Comparison of ENCODE assay signal across 18 mouse cellular contexts in genomic region chr12:91027681-91028080, GRCm38 (mm10).
DNase-seq lines count a peak whose midpoint lies in the region; ATAC-seq lines count a peak whose summit lies in the region.
"Had no signal": no experiment of that assay in that cellular context is flagged by ENCODE, and none has a peak within 500 bp of the region (broad histone marks: within the 10 kb centered on the region; RNA-seq: fewer than 3 reads in every experiment).

No protein-coding gene starts in this region.

- no peak for DNase-seq in embryonic facial prominence, embryonic 10.5 days (ENCODE audit: low spot score)
- no peak for DNase-seq in limb, embryonic 10.5 days (ENCODE audit: low spot score)
- peak; percentile 56 for DNase-seq in embryonic facial prominence, embryonic 14.5 days (ENCODE audit: low spot score)
- no peak for DNase-seq in urinary bladder, postnatal 4 days (ENCODE audit: low spot score in 2 of 2)
- DNase-seq: adrenal gland, adult 8-10 months; cerebellum, adult 9-10 months; thymus, postnatal 25 days had no signal

- 0 out of 2 replicates have a peak overlapping the region, but pooled peaks have one; percentile 11 for H3K27ac ChIP-seq in embryonic facial prominence, embryonic 12.5 days
- no peak overlapping the region for H3K27ac ChIP-seq in embryonic facial prominence, embryonic 10.5 days (replicated peaks)
- 0 out of 2 replicates have a peak overlapping the region, but pooled peaks have one; percentile 15 for H3K27ac ChIP-seq in limb, embryonic 13.5 days
- H3K27ac ChIP-seq in limb, embryonic 10.5 days: no peak overlapping the region
- 0 out of 2 replicates have a peak overlapping the region, but pooled peaks have one; percentile 10 for H3K27ac ChIP-seq in embryonic facial prominence, embryonic 14.5 days (replicated peaks; ENCODE audit: low read depth, low read length)
- H3K27ac ChIP-seq in limb, embryonic 15.5 days: peak overlapping the region; percentile 33; the same call in 1 of the 2 replicates
- H3K27ac ChIP-seq: heart, embryonic 15.5 days; kidney, embryonic 15.5 days; layer of hippocampus, adult 2 months had no signal

- H3K4me1 ChIP-seq in embryonic facial prominence, embryonic 12.5 days: no peaks in the 10 kb centered on the region
- H3K4me1 ChIP-seq in embryonic facial prominence, embryonic 10.5 days: no peaks in the 10 kb centered on the region
- H3K4me1 ChIP-seq in limb, embryonic 13.5 days: no peaks in the 10 kb centered on the region
- H3K4me1 ChIP-seq in limb, embryonic 10.5 days: no peaks in the 10 kb centered on the region
- 0 out of 2 replicates have a peak, but pooled peaks cover 2% of the 10 kb centered on the region for H3K4me1 ChIP-seq in embryonic facial prominence, embryonic 14.5 days (ENCODE audit: control insufficient read depth, insufficient read depth, low read length)
- H3K4me1 ChIP-seq in limb, embryonic 15.5 days: no peaks in the 10 kb centered on the region
- H3K4me1 ChIP-seq: heart, embryonic 15.5 days; kidney, embryonic 15.5 days had no signal

- H3K27me3 ChIP-seq in embryonic facial prominence, embryonic 12.5 days: no peaks in the 10 kb centered on the region
- H3K27me3 ChIP-seq in embryonic facial prominence, embryonic 10.5 days (replicated peaks; ENCODE audit: low read depth, poor library complexity, severe bottlenecking): no peaks in the 10 kb centered on the region
- H3K27me3 ChIP-seq in limb, embryonic 13.5 days: no peaks in the 10 kb centered on the region
- no peaks in the 10 kb centered on the region for H3K27me3 ChIP-seq in limb, embryonic 10.5 days (ENCODE audit: low read depth, poor library complexity, severe bottlenecking)
- no peaks in the 10 kb centered on the region for H3K27me3 ChIP-seq in embryonic facial prominence, embryonic 14.5 days (replicated peaks; ENCODE audit: control insufficient read depth, insufficient read depth, low read length)
- H3K27me3 ChIP-seq in limb, embryonic 15.5 days: no peaks in the 10 kb centered on the region
- H3K27me3 ChIP-seq: CH12.LX; heart, embryonic 15.5 days; kidney, embryonic 15.5 days; Patski had no signal

- ATAC-seq in embryonic facial prominence, embryonic 12.5 days (ENCODE audit: insufficient number of reproducible peaks, insufficient read depth, low FRiP score, low TSS enrichment): no peak
- no peak for ATAC-seq in limb, embryonic 13.5 days (ENCODE audit: low FRiP score, low read depth)
- ATAC-seq in embryonic facial prominence, embryonic 14.5 days (ENCODE audit: low read depth): peak; percentile 67; the same call in 1 of the 2 replicates
- peak; percentile 71; the same call in 1 of the 2 replicates for ATAC-seq in limb, embryonic 15.5 days (ENCODE audit: insufficient number of reproducible peaks, low FRiP score, low TSS enrichment, low read depth)
- ATAC-seq in megakaryocyte progenitor cell, adult 5-6 weeks (replicated peaks; ENCODE audit: poor library complexity): no peak
- ATAC-seq: hindbrain, embryonic 16.5 days; midbrain, embryonic 16.5 days; Patski had no signal

- no peaks in the 10 kb centered on the region for H3K9me3 ChIP-seq in embryonic facial prominence, embryonic 12.5 days
- H3K9me3 ChIP-seq in embryonic facial prominence, embryonic 10.5 days: no peaks in the 10 kb centered on the region
- no peaks in the 10 kb centered on the region for H3K9me3 ChIP-seq in limb, embryonic 13.5 days
- H3K9me3 ChIP-seq in limb, embryonic 10.5 days (replicated peaks): no peaks in the 10 kb centered on the region
- H3K9me3 ChIP-seq in embryonic facial prominence, embryonic 14.5 days (ENCODE audit: control insufficient read depth, low read length): no peaks in the 10 kb centered on the region
- H3K9me3 ChIP-seq in limb, embryonic 15.5 days: no peaks in the 10 kb centered on the region
- H3K9me3 ChIP-seq: heart, embryonic 15.5 days; kidney, embryonic 15.5 days had no signal

- 71% methylated on average over 9 of the region's 9 CpGs for WGBS in embryonic facial prominence, embryonic 12.5 days
- 88% methylated on average over 9 of the region's 9 CpGs for WGBS in embryonic facial prominence, embryonic 10.5 days
- 85% methylated on average over 9 of the region's 9 CpGs for WGBS in limb, embryonic 13.5 days
- 92% methylated on average over 9 of the region's 9 CpGs for WGBS in limb, embryonic 10.5 days
- 58% methylated on average over 9 of the region's 9 CpGs for WGBS in embryonic facial prominence, embryonic 14.5 days
- WGBS in limb, embryonic 15.5 days: 73% methylated on average over 9 of the region's 9 CpGs

- no peak overlapping the region for H3K4me3 ChIP-seq in embryonic facial prominence, embryonic 12.5 days
- no peak overlapping the region for H3K4me3 ChIP-seq in embryonic facial prominence, embryonic 10.5 days
- H3K4me3 ChIP-seq in limb, embryonic 13.5 days: no peak overlapping the region
- no peak overlapping the region for H3K4me3 ChIP-seq in limb, embryonic 10.5 days
- no peak overlapping the region for H3K4me3 ChIP-seq in embryonic facial prominence, embryonic 14.5 days (ENCODE audit: low read depth, low read length)
- no peak overlapping the region for H3K4me3 ChIP-seq in limb, embryonic 15.5 days
- H3K4me3 ChIP-seq: heart, embryonic 15.5 days; kidney, embryonic 15.5 days; layer of hippocampus, adult 2 months had no signal

- no peaks in the 10 kb centered on the region for H3K36me3 ChIP-seq in embryonic facial prominence, embryonic 12.5 days
- no peaks in the 10 kb centered on the region for H3K36me3 ChIP-seq in embryonic facial prominence, embryonic 10.5 days (replicated peaks)
- H3K36me3 ChIP-seq in limb, embryonic 13.5 days: no peaks in the 10 kb centered on the region
- H3K36me3 ChIP-seq in limb, embryonic 10.5 days: no peaks in the 10 kb centered on the region
- H3K36me3 ChIP-seq in embryonic facial prominence, embryonic 14.5 days (ENCODE audit: control insufficient read depth, insufficient read depth, low read length): no peaks in the 10 kb centered on the region
- H3K36me3 ChIP-seq in limb, embryonic 15.5 days: no peaks in the 10 kb centered on the region
- H3K36me3 ChIP-seq: heart, embryonic 15.5 days; kidney, embryonic 15.5 days had no signal

- H3K9ac ChIP-seq in embryonic facial prominence, embryonic 12.5 days: no peak overlapping the region
- no peak overlapping the region for H3K9ac ChIP-seq in limb, embryonic 13.5 days
- no peak overlapping the region for H3K9ac ChIP-seq in embryonic facial prominence, embryonic 14.5 days (ENCODE audit: low read depth, low read length)
- no peak overlapping the region for H3K9ac ChIP-seq in limb, embryonic 15.5 days
- H3K9ac ChIP-seq: heart, embryonic 15.5 days; kidney, embryonic 15.5 days had no signal

- H3K4me2 ChIP-seq in embryonic facial prominence, embryonic 12.5 days (replicated peaks): no peak overlapping the region
- H3K4me2 ChIP-seq in limb, embryonic 13.5 days (replicated peaks): no peak overlapping the region
- no peak overlapping the region for H3K4me2 ChIP-seq in embryonic facial prominence, embryonic 14.5 days (ENCODE audit: low read depth, low read length)
- no peak overlapping the region for H3K4me2 ChIP-seq in limb, embryonic 15.5 days
- H3K4me2 ChIP-seq: heart, embryonic 15.5 days; kidney, embryonic 15.5 days had no signal

Comparison
In these comparisons a context has a peak if more than half of its experiments do, and no peak if none do; other contexts are left out.
1. ATAC-seq: peak in embryonic facial prominence, embryonic 14.5 days (single experiment) and limb, embryonic 15.5 days (single experiment); none in embryonic facial prominence, embryonic 12.5 days (single experiment), limb, embryonic 13.5 days (single experiment) and megakaryocyte progenitor cell, adult 5-6 weeks (single experiment).
2. H3K27ac ChIP-seq: peak in embryonic facial prominence, embryonic 12.5 days (single experiment), limb, embryonic 13.5 days (single experiment), embryonic facial prominence, embryonic 14.5 days (single experiment) and limb, embryonic 15.5 days (single experiment); none in embryonic facial prominence, embryonic 10.5 days (single experiment) and limb, embryonic 10.5 days (single experiment).